Mouse (Mus musculus): ENCODE measurements around the gene Uhrf2. TPM values are rescaled to one million over a fixed set of nuclear protein-coding genes. Genes with fewer than 3 reads are reported as not detected.

The Uhrf2 gene
- total RNA-seq, 2 experiments from 2014 or later: 15.5 to 16.1 TPM

DNA sequence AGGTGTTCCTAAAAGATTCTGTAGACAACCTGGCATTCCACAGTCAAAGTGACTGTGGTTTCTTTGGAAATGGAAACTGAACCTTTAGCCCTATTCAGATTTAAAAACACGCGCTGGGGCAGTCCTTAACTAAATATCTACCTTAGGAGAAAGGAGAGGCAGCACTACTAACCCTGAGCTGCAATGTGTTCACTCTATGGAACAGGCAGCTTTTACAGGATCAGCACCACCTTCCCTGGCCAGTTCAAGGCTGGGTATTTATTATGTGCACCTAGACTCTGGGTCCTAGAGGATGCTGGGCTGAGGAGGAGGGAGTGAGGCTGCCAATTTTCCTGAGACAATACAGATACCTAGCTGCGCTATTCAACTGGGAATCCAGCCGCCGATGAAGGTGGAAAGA lies 85.3 kb downstream of the Uhrf2 start:
- intact Hi-C loops (cut with DNase I): no loop called here
- H3K4me3 ChIP-seq: no peak overlapping the region
- DNase-seq: no peak
- no peak for TF ChIP-seq CTCF (IDR thresholded peaks at IDR 0.05)
- H3K27ac ChIP-seq: no peak overlapping the region

DNA sequence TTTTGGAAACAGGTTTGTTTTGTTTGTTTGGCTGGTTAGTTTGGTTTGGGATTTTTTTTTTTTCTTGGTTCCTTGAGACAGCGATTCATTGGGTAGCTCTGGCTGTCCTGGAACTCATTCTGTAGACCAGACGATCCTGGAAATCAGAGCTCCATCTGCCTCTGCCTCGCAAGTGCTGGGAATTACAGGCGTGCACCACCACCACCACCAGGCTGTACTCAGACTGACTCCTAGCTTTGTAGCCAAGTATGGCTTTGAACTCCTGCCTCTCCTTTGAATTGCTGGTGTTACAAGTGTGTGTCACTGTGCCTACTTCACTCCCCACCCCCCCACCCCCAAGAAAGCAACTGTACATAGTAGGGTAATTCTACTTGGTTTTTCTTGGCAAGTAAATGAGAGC lies 86.9 kb downstream of the Uhrf2 start:
- DNase-seq: no peak
- intact Hi-C loops (cut with DNase I): no loop called here
- TF ChIP-seq CTCF (IDR thresholded peaks at IDR 0.05): no peak
- H3K4me3 ChIP-seq: no peak overlapping the region
- no peak overlapping the region for H3K27ac ChIP-seq

DNA sequence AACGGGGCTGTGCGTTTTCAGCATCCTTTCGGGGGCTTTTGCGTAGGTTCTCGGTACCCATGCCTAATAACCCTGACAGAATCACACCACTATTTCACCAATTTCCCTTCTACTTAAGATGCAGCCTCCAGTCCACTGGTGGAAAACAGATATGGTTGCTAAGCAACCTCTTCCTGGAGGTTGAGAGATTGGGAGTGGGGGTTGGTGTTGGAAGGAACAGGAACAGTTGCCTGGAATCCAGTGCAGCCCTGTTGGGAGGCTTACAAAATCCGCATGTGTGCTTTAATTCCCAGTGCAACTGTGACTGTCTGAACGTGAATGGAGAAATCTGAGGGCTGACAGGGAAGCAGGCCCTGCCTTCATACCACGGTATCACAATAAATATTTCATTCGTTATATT lies 87.5 kb downstream of the Uhrf2 start:
- DNase-seq: no peak
- no peak for TF ChIP-seq CTCF (IDR thresholded peaks at IDR 0.05)
- Histone ChIP-seq H3K4me3 (no peak overlapping the region), H3K27ac (no peak overlapping the region)
- intact Hi-C loops (cut with DNase I): no loop called here

- intact Hi-C loops (cut with DNase I): no loop called here
- DNase-seq: no peak
- no peak overlapping the region for H3K27ac ChIP-seq
Observed at GRCm38 (mm10) chr19:30118344-30119312, 88.3 kb downstream of the Uhrf2 start.

DNA sequence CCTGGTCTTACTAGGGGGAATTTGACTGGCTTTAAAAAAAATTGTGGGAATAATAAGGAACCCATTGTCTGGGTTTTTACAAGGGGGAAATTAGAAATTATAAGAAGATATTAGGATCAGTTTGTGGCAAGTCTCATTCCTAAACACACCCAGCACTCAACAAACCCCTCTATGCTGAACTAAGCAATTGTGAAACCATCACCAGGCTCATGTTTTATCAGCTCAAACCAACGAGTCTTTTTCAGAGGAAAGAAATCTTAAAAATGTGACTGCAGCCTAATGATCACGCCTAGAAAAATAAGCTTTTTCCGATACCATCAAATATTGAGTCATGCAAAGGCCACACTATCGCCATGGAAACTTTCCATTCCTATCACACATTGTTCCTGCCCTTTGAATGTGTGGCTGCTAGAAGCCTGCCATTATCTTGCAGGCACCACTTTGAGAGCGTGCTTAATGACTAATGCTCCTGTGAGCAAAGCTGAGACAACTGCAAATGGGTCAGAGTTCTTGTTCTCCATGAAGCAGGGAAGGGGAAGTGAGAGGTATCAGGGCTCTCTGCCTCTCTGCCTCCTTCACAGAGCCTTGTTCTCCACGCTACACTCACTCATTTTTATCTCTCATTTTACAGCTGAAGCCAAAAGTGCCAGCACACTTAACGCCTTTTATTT lies 94.8 kb downstream of the Uhrf2 start:
- intact Hi-C loops (cut with DNase I): no loop called here
- H3K27ac ChIP-seq: no peak overlapping the region
- no peak for DNase-seq
- no peak for TF ChIP-seq CTCF (IDR thresholded peaks at IDR 0.05)
- H3K4me3 ChIP-seq: no peak overlapping the region

More at GRCm38 (mm10) chr19:30118344-30119312, 88.3 kb downstream of the Uhrf2 start:
- no peak overlapping the region for H3K4me3 ChIP-seq
- TF ChIP-seq CTCF (IDR thresholded peaks at IDR 0.05): no peak

- intact Hi-C loops (cut with DNase I): no loop called here
- Histone ChIP-seq H3K4me3 (no peak overlapping the region), H3K27ac (no peak overlapping the region)
- no peak for TF ChIP-seq CTCF (IDR thresholded peaks at IDR 0.05)
- no peak for DNase-seq
Observed at GRCm38 (mm10) chr19:30125670-30126059, 95.4 kb downstream of the Uhrf2 start.

GRCm38 (mm10) chr19:30128177-30128576 lies 97.9 kb downstream of the Uhrf2 start:
- no peak overlapping the region for H3K4me3 ChIP-seq
- DNase-seq: no peak
- peak; percentile 32; the same call in 1 of the 2 replicates for TF ChIP-seq CTCF (IDR thresholded peaks at IDR 0.05)
- intact Hi-C loops (cut with DNase I): no loop called here
- H3K27ac ChIP-seq: no peak overlapping the region

DNA sequence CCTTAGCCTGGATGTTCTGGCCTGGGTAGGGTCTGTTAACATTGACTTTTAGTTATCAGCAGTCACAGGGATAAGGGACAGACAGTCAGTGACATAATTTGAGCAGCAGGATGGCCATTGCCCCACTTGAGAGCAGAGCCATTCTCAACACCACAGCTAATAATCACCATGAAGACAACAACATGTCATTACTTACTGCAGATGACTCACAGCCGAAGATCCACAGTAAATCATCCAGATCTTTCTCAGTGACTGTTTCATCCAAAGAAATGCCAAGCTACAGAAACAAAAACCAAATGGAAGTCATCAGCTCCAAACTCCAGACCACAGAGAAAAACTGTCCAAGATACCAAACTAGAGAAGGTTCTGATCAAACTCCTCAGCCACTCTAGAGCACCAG lies 106.0 kb downstream of the Uhrf2 start:
- Histone ChIP-seq H3K27ac (no peak overlapping the region), H3K4me3 (no peak overlapping the region)
- TF ChIP-seq CTCF (IDR thresholded peaks at IDR 0.05): no peak
- intact Hi-C loops (cut with DNase I): no loop called here
- DNase-seq: no peak

Other genes starting within 250 kb of the Uhrf2 start
- 10 to 100 TPM; 11.8 to 14.4 TPM for gene 9930021J03Rik, start 224.5 kb upstream of the Uhrf2 start, total RNA-seq (2021)
- gene Ranbp6, start 217.5 kb upstream of the Uhrf2 start, total RNA-seq (2021): 10 to 100 TPM; 10.2 to 11.1 TPM
- 1 to 10 TPM; 5.7 to 5.9 TPM for gene Il33, start 105.4 kb upstream of the Uhrf2 start, total RNA-seq (2021)
- not detected for gene Trpd52l3, start 26.7 kb upstream of the Uhrf2 start, total RNA-seq (2021)
- under 1 TPM in 1 of 2 experiments, not detected in 1; 0.11 TPM for gene Gldc, start 144.9 kb downstream of the Uhrf2 start, total RNA-seq (2021)
- not detected for gene Mbl2, start 202.4 kb downstream of the Uhrf2 start, total RNA-seq (2021)